Mouse (Mus musculus) forebrain, embryonic 11.5 days (tissue): ENCODE measurements around the gene Mrgpra2b. TPM values are rescaled to one million over a fixed set of nuclear protein-coding genes. Genes with fewer than 3 reads are reported as not detected.
"Not testable (repeated sequence)": the region's sequence is repeated elsewhere in the genome, so short reads cannot be mapped to it uniquely, and the experiment has no call there.

Experiments
- ATAC-seq: fragments of 200-750 bp; cut with Nextera tagmentation; replicated peaks from 2 replicates; pipeline ENCODE4 v1.8.0; 2017; ENCODE audit warnings: moderate TSS enrichment; ENCODE audit not compliant: low FRiP score
- DNase-seq: peaks from one replicate; pipeline ENCODE4 v3.0.0-alpha.2; 2017; ENCODE audit warnings: low spot score
- H3K27ac ChIP-seq: fragments of 300-500 bp; sonication (generic); 2 replicates; pipeline ENCODE4 v1.5.1; 2014; ENCODE audit warnings: low read depth, low read length
- H3K27me3 ChIP-seq: fragments of 300-500 bp; sonication (generic); 2 replicates; pipeline ENCODE4 v1.6.1; 2014; ENCODE audit warnings: mild to moderate bottlenecking, low read length, mixed read lengths; ENCODE audit not compliant: control insufficient read depth, insufficient read depth
- H3K36me3 ChIP-seq: fragments of 300-500 bp; sonication (generic); 2 replicates; pipeline ENCODE4 v1.6.1; 2014; ENCODE audit warnings: mild to moderate bottlenecking, low read length, moderate library complexity, mixed read lengths; ENCODE audit not compliant: control insufficient read depth, insufficient read depth
- H3K4me1 ChIP-seq: fragments of 300-500 bp; sonication (generic); replicated peaks from 2 replicates; pipeline ENCODE4 v1.6.1; 2014; ENCODE audit warnings: low read length, mixed read lengths; ENCODE audit not compliant: control insufficient read depth, insufficient read depth
- H3K4me2 ChIP-seq: fragments of 300-500 bp; sonication (generic); 2 replicates; pipeline ENCODE4 v1.6.1; 2014; ENCODE audit warnings: low read depth, mild to moderate bottlenecking, low read length, moderate library complexity, mixed read lengths; ENCODE audit not compliant: severe bottlenecking
- H3K4me3 ChIP-seq: fragments of 300-500 bp; sonication (generic); 2 replicates; pipeline ENCODE4 v1.5.1; 2014; ENCODE audit warnings: low read depth, low read length
- H3K9ac ChIP-seq: fragments of 300-500 bp; sonication (generic); 2 replicates; pipeline ENCODE4 v1.6.1; 2014; ENCODE audit warnings: low read length
- H3K9me3 ChIP-seq: fragments of 300-500 bp; sonication (generic); 2 replicates; pipeline ENCODE4 v1.6.1; 2016; ENCODE audit warnings: low read length, mixed read lengths; ENCODE audit not compliant: control insufficient read depth
- WGBS: fragments of 180-500 bp; shearing (Covaris S2); extraction: QIAGEN DNeasy Blood & Tissue Kit; methylation state at CpG from one replicate; pipeline ENCODE4 v1.1.7; 2014; 5-methylcytosine and 5-hydroxymethylcytosine counted together
- polyA plus RNA-seq: library from polyadenylated mRNA; unstranded; fragments of >200 nt; fragmentation: Nextera tagmentation; extraction: Ambion mirVana; gene quantifications from 2 replicates; pipeline ENCODE4 v1.2.1, GENCODE M21; 2014

Mrgpra2b gene
- not detected in 2 replicates for polyA plus RNA-seq

DNA sequence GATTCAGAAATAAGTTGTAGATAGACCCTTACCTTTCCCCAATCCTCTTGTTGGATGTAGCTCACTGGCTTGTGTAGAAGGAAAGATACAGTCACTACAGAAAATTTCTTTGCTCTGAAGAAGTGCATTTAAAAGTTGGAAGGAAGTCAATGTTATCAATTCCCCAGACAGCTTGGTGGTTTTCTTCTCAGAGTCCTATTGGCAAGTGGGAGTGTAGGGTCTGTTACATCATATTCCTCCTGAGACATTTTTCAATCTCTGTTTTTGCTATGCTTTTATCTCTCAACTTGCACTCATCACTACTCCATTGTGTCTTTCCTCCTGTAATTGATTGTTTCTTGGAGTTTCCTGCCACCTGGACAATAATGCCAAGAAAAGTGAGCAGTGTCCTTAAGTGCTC lies at the start of gene Mrgpra2b:
TSS of gene Mrgpra2b (minus strand) at position 101 of the 400 bp plus-strand sequence.
- Histone ChIP-seq H3K4me3 (no peak within 1 kb of the TSS), H3K9me3 (peaks cover 2% of the 10 kb centered on the region; the same call in 1 of the 2 replicates), H3K9ac (no peak within 1 kb of the TSS), H3K27ac (no peak within 1 kb of the TSS), H3K36me3 (no peaks in the 10 kb centered on the region), H3K27me3 (no peaks in the 10 kb centered on the region), H3K4me1 (no peaks in the 10 kb centered on the region), H3K4me2 (no peak within 1 kb of the TSS)
- ATAC-seq (no peak), DNase-seq (no peak)

DNA sequence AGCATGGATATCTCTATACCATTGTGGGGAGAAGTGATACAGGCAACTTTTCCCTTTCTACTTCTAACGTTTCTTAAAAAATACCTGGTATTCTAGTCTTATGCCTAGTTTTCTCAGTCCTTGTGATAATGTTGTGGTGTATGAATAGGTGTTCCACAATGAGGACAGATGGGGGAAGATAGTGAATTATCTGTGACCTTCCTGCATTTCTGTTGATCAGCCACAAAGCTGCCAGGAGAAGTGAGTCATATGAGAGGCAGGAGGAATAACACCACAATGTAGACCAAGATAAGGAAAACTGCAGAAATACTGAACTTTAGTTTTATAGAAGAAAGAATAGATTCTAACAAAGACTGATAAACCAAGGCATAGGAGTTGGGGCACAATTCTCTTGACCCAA lies 12.3 kb downstream of the Mrgpra2b start:
- no peak overlapping the region for H3K4me3 ChIP-seq
- H3K9me3 ChIP-seq: peaks cover 8% of the 10 kb centered on the region
- ATAC-seq (no peak), DNase-seq (no peak)
- no peak overlapping the region for H3K4me2 ChIP-seq
- H3K36me3 ChIP-seq: no peaks in the 10 kb centered on the region
- no peaks in the 10 kb centered on the region for H3K27me3 ChIP-seq
- no peak overlapping the region for H3K27ac ChIP-seq
- no peaks in the 10 kb centered on the region for H3K4me1 ChIP-seq
- H3K9ac ChIP-seq: no peak overlapping the region
- 75% methylated on average over 1 of the region's 1 CpGs for WGBS

- H3K27ac ChIP-seq: no peak overlapping the region
- peaks cover 8% of the 10 kb centered on the region for H3K9me3 ChIP-seq
- no peak for DNase-seq
- H3K9ac ChIP-seq: no peak overlapping the region
- no peak overlapping the region for H3K4me3 ChIP-seq
- no peak overlapping the region for H3K4me2 ChIP-seq
- no peaks in the 10 kb centered on the region for H3K4me1 ChIP-seq
- no peaks in the 10 kb centered on the region for H3K27me3 ChIP-seq
- no peaks in the 10 kb centered on the region for H3K36me3 ChIP-seq
- no peak for ATAC-seq
- 73% methylated on average over 2 of the region's 2 CpGs for WGBS
Observed at GRCm38 (mm10) chr7:47515050-47515449, 13.6 kb downstream of the Mrgpra2b start.

DNA sequence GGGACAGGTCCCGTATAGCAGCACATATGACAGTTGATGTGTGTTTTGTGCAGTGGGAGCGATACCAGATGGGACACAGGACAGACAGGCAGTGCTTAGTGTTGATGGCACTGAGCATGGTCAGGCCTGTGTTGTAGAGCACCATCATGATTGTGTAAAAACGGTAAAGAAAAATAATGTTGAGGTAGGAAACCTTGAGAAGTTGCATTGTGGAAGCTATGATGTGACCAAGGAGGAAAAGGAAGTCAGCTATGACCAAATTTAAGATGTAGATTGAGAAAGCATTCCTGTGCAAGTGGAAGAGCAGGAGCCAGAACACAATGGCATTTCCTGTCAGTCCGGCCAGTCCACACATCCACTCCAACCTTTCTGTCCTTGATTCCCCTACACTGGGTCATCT lies 25.7 kb downstream of the Mrgpra2b start:
- ATAC-seq: no peak

GRCm38 (mm10) chr7:47491266-47491665 lies 37.4 kb downstream of the Mrgpra2b start:
- ATAC-seq: not testable (repeated sequence)

More for the DNA sequence above, 25.7 kb downstream of the Mrgpra2b start:
- Histone ChIP-seq H3K4me3 (no peak overlapping the region), H3K27me3 (no peaks in the 10 kb centered on the region), H3K27ac (no peak overlapping the region), H3K4me1 (no peaks in the 10 kb centered on the region), H3K9ac (no peak overlapping the region), H3K36me3 (no peaks in the 10 kb centered on the region), H3K4me2 (no peak overlapping the region), H3K9me3 (peaks cover 6% of the 10 kb centered on the region)
- 88% methylated on average over 4 of the region's 4 CpGs for WGBS
- no peak for DNase-seq

DNA sequence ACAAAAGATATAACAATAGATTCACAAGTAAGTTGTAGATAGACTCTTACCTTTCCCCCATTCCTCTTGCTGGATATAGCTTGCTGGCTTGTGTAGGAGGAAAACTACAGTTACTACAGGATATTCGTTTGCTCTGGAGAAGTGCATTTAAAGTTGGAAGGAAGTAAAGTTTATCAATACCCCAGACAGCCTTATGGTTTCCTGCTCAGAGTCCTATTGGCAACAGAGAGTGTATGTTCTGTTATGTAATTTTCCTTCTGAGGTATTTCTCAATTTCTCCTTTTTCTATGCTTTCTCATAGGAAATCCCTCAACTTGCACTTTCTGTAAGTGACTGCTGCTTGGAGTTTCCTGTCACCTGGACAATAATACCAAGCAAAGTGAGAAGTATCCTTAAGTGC lies 39.2 kb downstream of the Mrgpra2b start:
- H3K4me1 ChIP-seq, H3K27ac ChIP-seq, H3K9ac ChIP-seq, H3K36me3 ChIP-seq, ATAC-seq, H3K9me3 ChIP-seq, H3K4me3 ChIP-seq, H3K4me2 ChIP-seq, H3K27me3 ChIP-seq, DNase-seq: not testable (repeated sequence)
- WGBS: no CpG with 5 or more reads among the region's 1 CpGs

More at GRCm38 (mm10) chr7:47491266-47491665, 37.4 kb downstream of the Mrgpra2b start:
- H3K9ac ChIP-seq, H3K9me3 ChIP-seq, H3K4me3 ChIP-seq, H3K27ac ChIP-seq, DNase-seq, H3K36me3 ChIP-seq, H3K4me1 ChIP-seq, H3K27me3 ChIP-seq, H3K4me2 ChIP-seq: not testable (repeated sequence)

DNA sequence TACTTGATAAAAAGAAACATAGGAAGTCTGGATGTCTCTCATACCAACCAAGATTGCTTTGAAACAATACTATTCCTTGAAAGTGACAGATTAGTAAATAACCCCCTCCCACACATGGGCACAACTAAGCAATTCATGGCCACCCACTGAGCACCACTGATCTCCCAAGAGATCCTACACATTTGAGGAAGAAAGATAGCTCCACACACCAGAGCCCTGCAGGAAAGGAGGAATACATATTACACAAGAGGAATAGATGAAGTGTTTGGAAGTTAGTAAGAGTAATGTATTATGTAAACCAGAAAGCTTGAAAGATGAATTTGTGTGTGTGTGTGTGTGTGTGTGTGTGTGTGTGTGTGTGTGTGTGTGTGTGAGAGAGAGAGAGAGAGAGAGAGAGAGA lies 45.5 kb downstream of the Mrgpra2b start:
- not testable (repeated sequence) for H3K4me2 ChIP-seq, H3K4me1 ChIP-seq, H3K27ac ChIP-seq, ATAC-seq, H3K27me3 ChIP-seq, H3K36me3 ChIP-seq, DNase-seq, H3K9ac ChIP-seq, H3K9me3 ChIP-seq, H3K4me3 ChIP-seq

- H3K9ac ChIP-seq, H3K27me3 ChIP-seq, H3K4me2 ChIP-seq, DNase-seq, H3K4me1 ChIP-seq, H3K4me3 ChIP-seq, ATAC-seq, H3K9me3 ChIP-seq, H3K36me3 ChIP-seq, H3K27ac ChIP-seq: not testable (repeated sequence)
- WGBS: 38% methylated on average over 1 of the region's 3 CpGs
Observed at GRCm38 (mm10) chr7:47473904-47474303, 54.8 kb downstream of the Mrgpra2b start.

DNA sequence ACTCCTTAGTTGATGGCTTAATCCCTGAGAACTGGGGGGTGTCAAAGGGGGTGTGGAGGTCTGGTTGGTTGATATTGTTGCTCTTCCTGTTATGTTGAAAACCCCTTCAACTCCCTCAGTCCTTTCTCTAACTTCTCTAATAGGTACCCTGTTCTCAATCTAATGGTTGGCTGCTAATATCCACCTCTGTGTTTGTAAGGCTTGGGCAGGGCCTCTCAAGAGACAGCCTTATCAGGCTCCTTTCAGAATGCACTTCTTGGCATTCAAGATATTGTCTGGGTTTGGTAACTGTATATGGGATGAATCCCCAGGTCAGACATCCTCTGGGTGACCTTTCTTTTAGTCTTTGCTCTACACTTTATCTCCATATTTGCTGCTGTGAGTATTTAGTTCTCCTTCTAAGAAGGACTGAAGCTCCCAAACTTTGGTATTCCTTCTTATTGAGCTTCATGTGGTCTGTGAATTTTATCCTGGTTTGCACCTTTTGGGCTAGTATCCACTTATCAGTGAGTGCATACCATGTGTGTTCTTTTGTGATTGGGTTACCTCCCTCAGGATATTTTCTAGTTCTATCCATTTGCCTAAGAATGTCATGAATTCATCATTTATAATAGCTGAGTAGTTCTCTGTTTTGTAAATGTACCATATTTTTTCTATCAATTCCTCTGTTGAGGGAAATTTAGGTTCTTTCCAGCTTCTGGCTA lies 63.2 kb downstream of the Mrgpra2b start:
- H3K9ac ChIP-seq, H3K4me1 ChIP-seq, H3K36me3 ChIP-seq, H3K27ac ChIP-seq, H3K4me3 ChIP-seq, DNase-seq, ATAC-seq, H3K9me3 ChIP-seq, H3K4me2 ChIP-seq, H3K27me3 ChIP-seq: not testable (repeated sequence)
